Mouse (Mus musculus) embryonic facial prominence, embryonic 15.5 days (tissue): ENCODE measurements around the gene Lrrfip1. TPM values are rescaled to one million over a fixed set of nuclear protein-coding genes. Genes with fewer than 3 reads are reported as not detected.
A peak's percentile ranks its signal among the peaks of the same experiment; 100 is the strongest.

Experiments
- ATAC-seq: fragments of 200-750 bp; cut with Nextera tagmentation; 2 replicates; pipeline ENCODE4 v1.8.0; 2017; ENCODE audit warnings: low read depth, moderate TSS enrichment; ENCODE audit not compliant: insufficient number of reproducible peaks, low FRiP score, low TSS enrichment
- H3K27ac ChIP-seq: fragments of 300-500 bp; sonication (generic); replicated peaks from 2 replicates; pipeline ENCODE4 v1.5.1; 2015; ENCODE audit warnings: mild to moderate bottlenecking, inconsistent platforms
- H3K27me3 ChIP-seq: fragments of 300-500 bp; sonication (generic); 2 replicates; pipeline ENCODE4 v1.6.1; 2015; ENCODE audit warnings: inconsistent platforms
- H3K36me3 ChIP-seq: fragments of 300-500 bp; sonication (generic); 2 replicates; pipeline ENCODE4 v1.6.1; 2015; ENCODE audit warnings: mild to moderate bottlenecking, inconsistent platforms
- H3K4me1 ChIP-seq: fragments of 300-500 bp; sonication (generic); 2 replicates; pipeline ENCODE4 v1.6.1; 2015; ENCODE audit warnings: inconsistent platforms
- H3K4me2 ChIP-seq: fragments of 300-500 bp; sonication (generic); replicated peaks from 2 replicates; pipeline ENCODE4 v1.6.1; 2015; ENCODE audit warnings: mild to moderate bottlenecking, inconsistent platforms
- H3K4me3 ChIP-seq: fragments of 300-500 bp; sonication (generic); replicated peaks from 2 replicates; pipeline ENCODE4 v1.5.1; 2015; ENCODE audit warnings: mild to moderate bottlenecking, inconsistent platforms
- H3K9ac ChIP-seq: fragments of 300-500 bp; sonication (generic); 2 replicates; pipeline ENCODE4 v1.6.1; 2015; ENCODE audit warnings: inconsistent platforms
- H3K9me3 ChIP-seq: fragments of 300-500 bp; sonication (generic); replicated peaks from 2 replicates; pipeline ENCODE4 v1.6.1; 2016; ENCODE audit warnings: inconsistent platforms
- WGBS: fragments of 180-500 bp; shearing (Covaris S2); methylation state at CpG from one replicate; pipeline ENCODE4 v1.1.7; 2015; 5-methylcytosine and 5-hydroxymethylcytosine counted together
- polyA plus RNA-seq: library from polyadenylated mRNA; unstranded; fragments of >200 nt; fragmentation: Nextera tagmentation; extraction: Ambion mirVana; gene quantifications from 2 replicates; pipeline ENCODE4 v1.2.1, GENCODE M21; 2015

The Lrrfip1 gene
- polyA plus RNA-seq = 55.0 and 56.8 TPM in 2 replicates

DNA sequence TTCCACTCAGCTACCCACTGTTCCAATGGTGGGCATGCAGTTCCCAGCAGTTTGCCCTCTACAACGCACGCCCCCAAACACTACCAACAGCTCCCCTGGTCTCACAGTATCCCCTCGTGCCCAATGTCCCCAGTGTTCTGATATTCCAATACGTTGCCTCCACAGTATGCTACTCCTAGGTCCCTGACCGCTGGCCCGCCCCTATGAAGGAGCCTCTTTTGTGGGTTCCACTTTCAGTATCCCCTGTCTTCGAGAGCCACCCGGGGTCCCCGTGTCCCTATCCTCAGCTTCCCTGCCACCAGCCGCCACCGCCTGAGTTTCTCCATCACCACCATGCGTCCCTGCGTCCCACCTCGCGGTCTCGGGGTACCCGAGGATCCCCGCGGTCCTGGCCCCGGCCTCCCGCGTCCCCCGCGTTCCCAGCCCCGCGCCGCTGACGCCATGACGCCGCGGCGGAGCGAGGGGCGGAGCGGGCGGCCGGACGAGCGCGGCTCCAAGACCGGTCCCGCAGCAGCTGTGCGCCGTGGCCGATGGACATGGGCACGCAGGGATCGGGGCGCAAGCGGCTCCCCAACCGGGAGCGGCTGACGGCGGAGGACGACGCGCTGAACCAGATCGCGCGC, at the start of gene Lrrfip1:
Lrrfip1 (plus strand) TSS at position 470 of the 623 bp plus-strand sequence.
- peaks cover 33% of the 10 kb centered on the region for H3K4me1 ChIP-seq
- peak within 1 kb of the TSS; percentile 93 for H3K4me2 ChIP-seq
- H3K27ac ChIP-seq = no peak within 1 kb of the TSS; the same call in 1 of the 2 replicates
- no peaks in the 10 kb centered on the region for H3K9me3 ChIP-seq
- WGBS = 1% methylated on average over 59 of the region's 59 CpGs
- H3K4me3 ChIP-seq = peak within 1 kb of the TSS; percentile 75
- peak; percentile 77 for ATAC-seq
- H3K27me3 ChIP-seq = no peaks in the 10 kb centered on the region
- peak within 1 kb of the TSS; percentile 73 for H3K9ac ChIP-seq
- no peaks in the 10 kb centered on the region for H3K36me3 ChIP-seq

DNA sequence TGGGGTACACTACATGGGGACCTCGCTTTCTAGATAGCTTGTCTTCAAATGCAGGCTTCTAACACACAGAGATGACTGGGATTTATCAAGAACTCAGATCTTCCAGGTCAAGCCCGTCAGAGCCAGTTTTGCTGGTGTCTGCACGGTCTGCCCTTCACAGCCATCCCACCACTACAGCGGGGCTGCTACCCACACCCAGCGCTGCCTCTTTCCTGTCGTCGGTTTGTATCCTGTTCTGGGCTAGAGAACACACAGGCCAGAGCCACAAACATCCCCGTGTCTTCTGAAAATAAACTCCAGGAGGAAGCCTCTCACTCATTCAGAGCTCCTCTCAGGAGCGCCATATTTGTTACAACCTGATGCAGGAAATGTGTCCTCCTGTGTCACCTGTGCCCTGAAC, 49.2 kb upstream of the Lrrfip1 start:
- Histone ChIP-seq H3K4me3 (no peak overlapping the region), H3K27ac (no peak overlapping the region), H3K9me3 (no peaks in the 10 kb centered on the region), H3K9ac (no peak overlapping the region), H3K4me1 (peaks cover 10% of the 10 kb centered on the region), H3K4me2 (no peak overlapping the region), H3K27me3 (0 out of 2 replicates have a peak, but pooled peaks cover 5% of the 10 kb centered on the region), H3K36me3 (no peaks in the 10 kb centered on the region)
- 69% methylated on average over 9 of the region's 9 CpGs for WGBS
- ATAC-seq = no peak

DNA sequence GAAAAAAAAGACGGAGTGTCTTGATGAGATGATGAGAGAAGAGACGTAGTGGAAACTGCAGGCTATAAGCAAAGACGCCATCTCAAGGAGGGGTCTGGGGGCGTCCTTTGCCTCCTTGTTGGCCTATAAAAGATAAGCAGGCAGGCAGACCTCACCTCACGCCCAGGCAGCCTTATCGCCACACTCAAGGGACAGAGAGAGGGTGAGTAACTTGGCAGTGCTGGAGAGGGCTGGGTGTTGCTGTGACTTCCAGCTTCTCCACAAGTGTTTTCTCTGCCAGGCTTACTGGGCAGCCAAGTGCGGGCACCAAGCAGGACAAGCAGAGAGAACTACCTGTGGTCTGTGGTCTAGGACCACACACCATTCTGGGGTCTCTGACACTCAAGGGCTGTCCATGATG, 46.9 kb upstream of the Lrrfip1 start:
- Histone ChIP-seq H3K9ac (no peak overlapping the region), H3K4me2 (no peak overlapping the region), H3K27me3 (0 out of 2 replicates have a peak, but pooled peaks cover 5% of the 10 kb centered on the region), H3K36me3 (no peaks in the 10 kb centered on the region), H3K27ac (no peak overlapping the region), H3K9me3 (no peaks in the 10 kb centered on the region), H3K4me1 (peaks cover 10% of the 10 kb centered on the region), H3K4me3 (no peak overlapping the region)
- ATAC-seq = no peak
- WGBS = 80% methylated on average over 7 of the region's 7 CpGs

DNA sequence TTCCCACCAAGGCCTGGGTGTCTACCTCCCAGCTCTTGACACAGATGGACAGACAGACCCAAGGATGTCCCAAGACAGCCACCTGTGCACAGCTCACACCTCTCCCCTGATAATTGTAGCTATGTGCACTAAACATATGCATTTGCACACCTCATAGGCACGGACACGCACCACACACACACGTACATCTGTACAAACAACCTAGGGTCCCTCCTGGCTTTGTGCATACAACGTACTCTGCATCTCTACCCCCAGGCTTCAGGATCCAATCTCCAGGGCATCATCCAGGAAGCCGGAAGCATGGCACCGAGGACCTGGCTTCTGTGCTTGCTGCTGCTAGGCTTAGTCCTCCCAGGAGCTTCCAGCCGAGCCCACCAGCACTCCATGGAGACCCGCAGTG, 45.7 kb upstream of the Lrrfip1 start, which contains the start of gene Prlh:
Prlh (plus strand) TSS at position 301 of the 400 bp plus-strand sequence.
- H3K36me3 ChIP-seq = no peaks in the 10 kb centered on the region
- peak within 1 kb of the TSS; percentile 15; the same call in 1 of the 2 replicates for H3K4me2 ChIP-seq
- H3K27me3 ChIP-seq = 0 out of 2 replicates have a peak, but pooled peaks cover 5% of the 10 kb centered on the region
- H3K9ac ChIP-seq = no peak within 1 kb of the TSS
- no peak within 1 kb of the TSS for H3K4me3 ChIP-seq
- H3K9me3 ChIP-seq = no peaks in the 10 kb centered on the region
- 74% methylated on average over 8 of the region's 8 CpGs for WGBS
- peaks cover 10% of the 10 kb centered on the region for H3K4me1 ChIP-seq
- H3K27ac ChIP-seq = no peak within 1 kb of the TSS
- no peak for ATAC-seq

DNA sequence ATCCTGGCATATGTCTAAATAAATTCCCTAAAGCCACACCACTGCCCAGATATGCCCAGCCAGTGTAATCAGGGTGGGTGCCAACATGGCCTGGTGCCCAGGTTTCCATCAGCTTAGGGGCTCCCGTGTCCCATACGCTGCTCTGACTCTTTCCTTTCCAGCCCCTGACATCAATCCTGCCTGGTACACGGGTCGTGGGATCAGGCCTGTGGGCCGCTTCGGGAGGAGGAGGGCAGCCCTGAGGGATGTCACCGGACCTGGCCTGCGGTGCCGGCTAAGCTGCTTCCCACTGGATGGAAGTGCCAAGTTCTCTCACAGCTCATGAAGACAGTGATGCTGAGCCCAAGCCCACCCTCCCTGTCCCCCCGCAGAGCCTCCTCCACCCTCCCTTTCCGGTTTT, 44.8 kb upstream of the Lrrfip1 start:
- no peaks in the 10 kb centered on the region for H3K36me3 ChIP-seq
- no peak for ATAC-seq
- 56% methylated on average over 11 of the region's 11 CpGs for WGBS
- peaks cover 10% of the 10 kb centered on the region for H3K4me1 ChIP-seq
- H3K4me2 ChIP-seq = peak overlapping the region; percentile 15; the same call in 1 of the 2 replicates
- no peak overlapping the region for H3K9ac ChIP-seq
- H3K4me3 ChIP-seq = no peak overlapping the region
- H3K27ac ChIP-seq = no peak overlapping the region
- H3K27me3 ChIP-seq = peaks cover 5% of the 10 kb centered on the region; the same call in 1 of the 2 replicates
- no peaks in the 10 kb centered on the region for H3K9me3 ChIP-seq

DNA sequence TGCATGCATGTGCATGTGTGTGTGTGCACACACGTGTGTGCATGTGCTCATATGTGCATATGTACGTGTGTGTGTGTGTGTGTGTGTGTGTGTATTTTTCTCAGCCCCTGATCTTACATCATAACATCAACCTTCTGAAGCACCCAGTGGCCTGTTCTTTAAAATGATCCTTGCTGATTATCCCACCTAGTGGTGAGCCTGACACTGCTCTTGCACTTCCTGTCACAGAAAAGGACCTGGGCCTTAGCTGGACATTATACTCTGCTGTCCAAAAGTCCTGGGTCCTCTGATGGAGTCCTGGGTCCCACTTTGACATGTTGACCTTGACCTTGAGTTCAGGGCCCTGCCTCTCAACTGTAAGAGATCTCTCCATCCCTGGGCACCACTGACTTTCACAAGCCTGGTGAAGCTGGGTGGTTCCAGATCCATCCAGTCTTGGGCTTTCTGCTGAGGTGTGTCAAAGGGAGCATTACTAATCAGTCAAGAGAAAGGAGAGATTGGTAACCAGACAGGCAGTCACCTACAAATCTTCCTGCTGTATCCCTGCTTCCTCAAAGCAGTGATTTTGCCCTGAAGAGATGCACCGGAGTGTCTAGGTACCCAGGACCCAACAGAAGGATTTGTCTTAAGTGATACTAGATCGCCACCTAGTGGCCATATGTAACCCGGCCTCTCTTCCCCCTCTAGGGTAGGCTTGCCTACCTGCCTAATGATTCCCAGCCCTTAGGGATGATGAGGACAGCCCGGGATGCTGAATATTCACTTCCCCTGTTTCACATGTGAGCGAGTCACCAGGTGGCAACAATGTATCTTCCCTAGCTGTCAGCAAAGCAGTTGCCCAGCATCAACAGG, 42.1 kb upstream of the Lrrfip1 start:
- no peak overlapping the region for H3K4me2 ChIP-seq
- H3K27me3 ChIP-seq = peaks cover 5% of the 10 kb centered on the region; the same call in 1 of the 2 replicates
- H3K9me3 ChIP-seq = no peaks in the 10 kb centered on the region
- peak; percentile 58; the same call in 1 of the 2 replicates for ATAC-seq
- H3K27ac ChIP-seq = no peak overlapping the region
- peaks cover 10% of the 10 kb centered on the region for H3K4me1 ChIP-seq
- no peaks in the 10 kb centered on the region for H3K36me3 ChIP-seq
- no peak overlapping the region for H3K9ac ChIP-seq
- no peak overlapping the region for H3K4me3 ChIP-seq
- WGBS = 23% methylated on average over 7 of the region's 7 CpGs

DNA sequence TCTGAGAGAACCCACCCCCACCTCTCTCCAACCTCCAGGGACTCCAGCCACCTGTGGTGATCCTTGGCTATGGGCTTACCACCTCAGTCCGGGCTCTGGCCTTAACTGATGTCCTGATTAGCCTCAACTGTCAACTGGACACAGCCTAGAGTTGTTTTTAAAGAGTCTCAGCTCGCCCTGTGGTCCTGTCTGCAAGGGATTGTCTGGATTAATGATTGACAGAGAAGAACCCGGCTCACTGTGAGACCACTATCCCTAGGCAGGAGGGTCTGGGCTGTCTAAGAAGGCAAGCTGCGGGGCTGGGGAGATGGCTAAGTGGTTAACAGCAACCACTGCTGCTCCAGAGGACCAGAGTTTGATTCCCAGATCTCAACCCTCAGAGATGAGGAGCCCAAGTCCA, 36.0 kb upstream of the Lrrfip1 start:
- no peaks in the 10 kb centered on the region for H3K36me3 ChIP-seq
- WGBS = 41% methylated on average over 4 of the region's 4 CpGs
- no peak for ATAC-seq
- H3K4me2 ChIP-seq = no peak overlapping the region
- no peaks in the 10 kb centered on the region; the same call in 1 of the 2 replicates for H3K27me3 ChIP-seq
- no peak overlapping the region for H3K27ac ChIP-seq
- H3K4me1 ChIP-seq = peaks cover 16% of the 10 kb centered on the region
- no peaks in the 10 kb centered on the region for H3K9me3 ChIP-seq
- no peak overlapping the region for H3K9ac ChIP-seq
- no peak overlapping the region for H3K4me3 ChIP-seq

DNA sequence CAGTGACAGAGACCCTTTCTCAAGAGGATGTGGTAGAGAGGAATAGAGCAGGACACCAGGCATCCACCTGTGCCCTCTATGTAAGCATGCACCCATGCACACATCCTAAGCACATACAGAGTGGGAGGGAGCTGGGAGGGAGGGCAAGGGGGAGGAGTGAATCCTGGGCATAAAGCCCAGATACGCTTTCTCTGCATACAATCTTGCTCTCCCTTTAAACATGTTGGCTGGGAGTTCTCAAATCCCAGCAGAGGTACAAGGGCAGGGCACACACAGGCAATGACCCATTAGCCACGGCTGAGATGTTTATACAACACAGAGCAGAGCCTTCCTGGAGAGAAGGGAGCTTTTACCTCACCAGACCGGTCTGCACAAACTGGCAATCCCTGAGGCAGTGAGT, 35.5 kb upstream of the Lrrfip1 start:
- Histone ChIP-seq H3K27me3 (no peaks in the 10 kb centered on the region; the same call in 1 of the 2 replicates), H3K9me3 (no peaks in the 10 kb centered on the region), H3K4me1 (peaks cover 21% of the 10 kb centered on the region), H3K27ac (no peak overlapping the region), H3K36me3 (no peaks in the 10 kb centered on the region), H3K9ac (no peak overlapping the region), H3K4me3 (no peak overlapping the region), H3K4me2 (no peak overlapping the region)
- ATAC-seq = 0 out of 2 replicates have a peak, but pooled peaks have one; percentile 44
- 6% methylated on average over 3 of the region's 3 CpGs for WGBS

DNA sequence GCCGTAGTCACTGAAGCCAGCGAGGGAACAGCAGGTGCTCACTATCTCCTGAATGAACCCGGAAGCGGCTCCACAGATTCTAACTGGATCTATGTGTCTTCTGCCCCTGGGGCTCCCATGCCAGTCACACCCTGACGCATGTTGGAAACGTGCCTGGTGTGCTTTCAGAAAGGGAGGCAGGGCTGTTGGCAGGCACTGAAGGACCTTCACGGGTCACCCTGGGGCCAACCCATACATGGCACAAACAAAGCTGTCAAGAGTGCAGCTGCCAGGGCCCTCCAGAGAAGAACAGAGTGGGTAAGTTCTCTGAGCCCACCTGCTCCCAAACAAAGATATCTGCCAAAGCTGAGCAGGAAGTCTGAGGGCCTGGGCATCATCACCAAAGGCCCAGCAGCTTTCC, 31.0 kb upstream of the Lrrfip1 start:
- Histone ChIP-seq H3K4me3 (no peak overlapping the region), H3K36me3 (no peaks in the 10 kb centered on the region), H3K27ac (no peak overlapping the region), H3K4me2 (no peak overlapping the region), H3K9me3 (no peaks in the 10 kb centered on the region), H3K9ac (no peak overlapping the region), H3K27me3 (no peaks in the 10 kb centered on the region), H3K4me1 (peaks cover 38% of the 10 kb centered on the region)
- 56% methylated on average over 7 of the region's 7 CpGs for WGBS
- no peak for ATAC-seq

DNA sequence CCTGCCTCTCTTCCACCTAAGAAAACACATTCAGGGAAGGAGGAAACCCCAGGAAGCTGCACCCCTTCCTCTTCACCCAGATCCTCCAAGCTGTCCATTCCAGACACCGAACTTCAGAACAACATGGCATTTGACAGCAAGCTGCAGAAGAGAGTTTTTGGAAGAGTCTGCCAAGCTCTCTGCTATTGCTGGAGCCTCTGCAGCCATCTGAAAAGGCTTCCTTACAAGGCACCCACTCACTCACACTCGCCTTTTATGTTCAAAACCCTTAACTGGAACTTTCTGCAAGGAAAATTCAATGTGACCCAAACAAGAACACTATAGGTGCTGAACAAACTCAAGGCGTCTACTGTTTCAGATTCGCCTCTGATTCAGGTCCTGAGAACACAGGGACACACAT, 29.9 kb upstream of the Lrrfip1 start:
- Histone ChIP-seq H3K4me2 (no peak overlapping the region), H3K27ac (no peak overlapping the region)
- 67% methylated on average over 4 of the region's 4 CpGs for WGBS

DNA sequence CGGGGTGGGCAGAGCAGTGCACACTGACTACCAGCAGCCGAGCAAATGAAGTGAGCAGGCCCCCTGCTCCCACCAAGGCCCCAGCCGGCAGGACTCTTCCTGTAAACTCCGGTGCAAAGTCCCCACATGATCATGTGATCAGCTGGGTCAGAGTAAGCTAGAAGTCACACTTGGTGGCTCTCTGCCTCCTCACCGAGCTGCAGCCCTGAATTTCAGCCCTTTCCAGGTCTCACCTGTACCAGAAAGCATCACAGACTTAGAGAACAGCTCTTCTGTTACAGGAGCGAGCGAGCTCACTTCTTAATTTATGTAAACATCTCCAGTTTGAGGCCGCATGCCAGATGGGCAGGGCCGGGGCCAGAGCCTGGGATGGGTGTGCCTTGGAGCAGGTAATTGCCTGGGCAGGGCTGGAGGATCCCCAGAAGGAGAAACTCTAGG, 29.2 kb upstream of the Lrrfip1 start, which contains the start of gene Rab17:
Rab17 (minus strand) TSS at position 315 of the 438 bp plus-strand sequence.
- H3K27me3 ChIP-seq = no peaks in the 10 kb centered on the region
- H3K9me3 ChIP-seq = no peaks in the 10 kb centered on the region
- peak within 1 kb of the TSS; percentile 63 for H3K27ac ChIP-seq
- 0 out of 2 replicates have a peak, but pooled peaks have one; percentile 34 for ATAC-seq
- H3K36me3 ChIP-seq = no peaks in the 10 kb centered on the region
- H3K4me2 ChIP-seq = peak within 1 kb of the TSS; percentile 17; the same call in 1 of the 2 replicates
- WGBS = 24% methylated on average over 9 of the region's 9 CpGs
- no peak within 1 kb of the TSS for H3K9ac ChIP-seq
- peak within 1 kb of the TSS; percentile 11; the same call in 1 of the 2 replicates for H3K4me3 ChIP-seq
- H3K4me1 ChIP-seq = peaks cover 43% of the 10 kb centered on the region

More for the DNA sequence above, 29.9 kb upstream of the Lrrfip1 start:
- H3K4me1 ChIP-seq = peaks cover 39% of the 10 kb centered on the region
- H3K27me3 ChIP-seq = no peaks in the 10 kb centered on the region
- H3K36me3 ChIP-seq = no peaks in the 10 kb centered on the region
- ATAC-seq = no peak
- H3K9me3 ChIP-seq = no peaks in the 10 kb centered on the region
- no peak overlapping the region for H3K4me3 ChIP-seq
- no peak overlapping the region for H3K9ac ChIP-seq
